Mouse (Mus musculus) hindbrain, embryonic 11.5 days (tissue): ENCODE measurements around the gene Olfr904. TPM values are rescaled to one million over a fixed set of nuclear protein-coding genes. Genes with fewer than 3 reads are reported as not detected.
"Not testable (repeated sequence)": the region's sequence is repeated elsewhere in the genome, so short reads cannot be mapped to it uniquely, and the experiment has no call there.

Experiments
- ATAC-seq: fragments of 200-750 bp; cut with Nextera tagmentation; 2 replicates; pipeline ENCODE4 v1.8.0; 2017; ENCODE audit warnings: mild to moderate bottlenecking, moderate TSS enrichment, moderate library complexity; ENCODE audit not compliant: low FRiP score
- DNase-seq: peaks from one replicate; pipeline ENCODE4 v3.0.0-alpha.2; 2015; ENCODE audit warnings: low spot score
- H3K27ac ChIP-seq: fragments of 300-500 bp; sonication (generic); 2 replicates; pipeline ENCODE4 v1.5.1; 2014; ENCODE audit warnings: mild to moderate bottlenecking, low read depth, low read length
- H3K27me3 ChIP-seq: fragments of 300-500 bp; sonication (generic); 2 replicates; pipeline ENCODE4 v1.6.1; 2014; ENCODE audit warnings: mild to moderate bottlenecking, low read length, moderate library complexity, mixed read lengths; ENCODE audit not compliant: control insufficient read depth, insufficient read depth
- H3K36me3 ChIP-seq: fragments of 300-500 bp; sonication (generic); 2 replicates; pipeline ENCODE4 v1.6.1; 2014; ENCODE audit warnings: mild to moderate bottlenecking, low read length, moderate library complexity, mixed read lengths; ENCODE audit not compliant: control insufficient read depth, insufficient read depth
- H3K4me1 ChIP-seq: fragments of 300-500 bp; sonication (generic); replicated peaks from 2 replicates; pipeline ENCODE4 v1.6.1; 2014; ENCODE audit warnings: low read length, mixed read lengths; ENCODE audit not compliant: control insufficient read depth, insufficient read depth
- H3K4me2 ChIP-seq: fragments of 300-500 bp; sonication (generic); replicated peaks from 2 replicates; pipeline ENCODE4 v1.6.1; 2014; ENCODE audit warnings: mild to moderate bottlenecking, low read depth, low read length
- H3K4me3 ChIP-seq: fragments of 300-500 bp; sonication (generic); 2 replicates; pipeline ENCODE4 v1.5.1; 2014; ENCODE audit warnings: low read depth, low read length
- H3K9ac ChIP-seq: fragments of 300-500 bp; sonication (generic); 2 replicates; pipeline ENCODE4 v1.6.1; 2014; ENCODE audit warnings: low read depth, low read length
- H3K9me3 ChIP-seq: fragments of 300-500 bp; sonication (generic); 2 replicates; pipeline ENCODE4 v1.6.1; 2016; ENCODE audit warnings: low read length; ENCODE audit not compliant: control insufficient read depth
- WGBS: fragments of 180-500 bp; shearing (Covaris S2); extraction: QIAGEN DNeasy Blood & Tissue Kit; methylation state at CpG from one replicate; pipeline ENCODE4 v1.1.7; 2014; 5-methylcytosine and 5-hydroxymethylcytosine counted together
- polyA plus RNA-seq: library from polyadenylated mRNA; unstranded; fragments of >200 nt; fragmentation: Nextera tagmentation; extraction: Ambion mirVana; gene quantifications from 2 replicates; pipeline ENCODE4 v1.2.1, GENCODE M21; 2014

Olfr904 gene
- not detected in 2 replicates for polyA plus RNA-seq

DNA sequence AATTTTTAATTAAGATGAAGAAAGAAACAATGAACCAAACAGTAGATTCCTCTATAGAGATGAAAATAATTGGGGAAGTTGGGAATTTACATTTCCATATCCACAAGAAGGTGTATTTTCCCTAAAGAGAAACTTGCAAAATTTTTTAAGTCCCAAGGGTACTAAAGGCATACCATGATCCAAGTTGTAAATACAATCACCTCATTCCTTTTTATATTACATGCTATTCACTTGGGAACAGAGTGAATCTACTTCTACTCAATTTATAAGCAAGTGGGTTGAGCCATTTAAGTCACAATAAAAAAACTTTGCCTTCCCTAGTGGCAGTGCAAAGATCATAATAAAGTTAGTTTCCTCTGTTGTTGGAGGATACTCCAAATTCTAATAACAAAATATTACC, at the start of gene Olfr904:
TSS of gene Olfr904 (plus strand) at position 301 of the 400 bp plus-strand sequence.
- H3K27me3 ChIP-seq = no peaks in the 10 kb centered on the region
- no peak for ATAC-seq
- no peak within 1 kb of the TSS for H3K4me2 ChIP-seq

DNA sequence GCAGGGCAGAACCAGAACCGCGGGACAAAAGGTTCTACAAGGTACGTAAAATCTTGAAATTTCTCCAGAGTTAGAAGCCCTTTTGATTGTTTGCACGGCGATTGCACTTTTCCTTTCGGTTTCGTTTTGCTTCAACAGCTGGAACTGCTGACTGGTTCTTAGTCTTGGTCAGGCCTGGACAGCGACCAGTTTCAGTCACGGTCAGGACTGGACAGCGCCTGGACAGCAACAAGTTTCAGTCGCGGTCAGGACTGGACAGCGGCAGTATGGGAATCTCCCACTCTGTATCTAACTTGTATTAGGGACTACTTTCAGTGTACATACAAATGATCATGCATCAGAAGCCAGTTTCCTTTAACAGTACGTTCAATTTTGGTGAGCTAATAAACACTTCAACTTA, 49.4 kb upstream of the Olfr904 start:
- H3K4me1 ChIP-seq, H3K36me3 ChIP-seq, H3K4me2 ChIP-seq, H3K9me3 ChIP-seq, H3K27ac ChIP-seq, ATAC-seq, H3K4me3 ChIP-seq, H3K27me3 ChIP-seq, H3K9ac ChIP-seq: not testable (repeated sequence)
- WGBS = 93% methylated on average over 14 of the region's 14 CpGs
- DNase-seq = peak; percentile 15

More for the DNA sequence above, at the start of gene Olfr904:
- H3K4me3 ChIP-seq = no peak within 1 kb of the TSS
- DNase-seq = no peak
- H3K36me3 ChIP-seq = no peaks in the 10 kb centered on the region
- no peaks in the 10 kb centered on the region for H3K4me1 ChIP-seq
- H3K9ac ChIP-seq = no peak within 1 kb of the TSS
- H3K27ac ChIP-seq = no peak within 1 kb of the TSS
- H3K9me3 ChIP-seq = no peaks in the 10 kb centered on the region

DNA sequence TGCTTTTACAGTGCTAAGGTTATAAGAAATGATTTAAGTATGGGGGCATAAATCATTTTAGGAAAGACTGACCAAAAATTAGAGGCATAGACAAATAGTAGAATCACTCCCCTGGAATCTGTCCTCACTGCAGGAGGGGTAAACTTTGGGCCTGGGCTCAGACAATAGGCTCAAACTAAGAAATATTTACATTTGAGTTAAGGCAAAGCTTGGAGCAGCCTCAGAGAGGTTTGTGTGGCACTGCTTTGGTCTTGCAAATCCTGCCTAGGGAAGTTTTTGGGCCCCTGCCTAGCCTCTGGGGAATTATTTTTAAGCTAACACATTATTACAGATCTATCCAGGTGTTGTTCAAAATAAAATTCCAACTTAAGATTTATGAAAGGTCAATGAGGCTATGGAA, 39.1 kb upstream of the Olfr904 start:
- no peaks in the 10 kb centered on the region for H3K36me3 ChIP-seq
- H3K9me3 ChIP-seq = no peaks in the 10 kb centered on the region; the same call in 1 of the 2 replicates
- no peaks in the 10 kb centered on the region for H3K27me3 ChIP-seq
- H3K4me1 ChIP-seq = no peaks in the 10 kb centered on the region
- no peak overlapping the region for H3K4me2 ChIP-seq
- no peak overlapping the region for H3K27ac ChIP-seq
- no peak overlapping the region for H3K4me3 ChIP-seq
- ATAC-seq = no peak
- no peak overlapping the region for H3K9ac ChIP-seq
- no peak for DNase-seq

DNA sequence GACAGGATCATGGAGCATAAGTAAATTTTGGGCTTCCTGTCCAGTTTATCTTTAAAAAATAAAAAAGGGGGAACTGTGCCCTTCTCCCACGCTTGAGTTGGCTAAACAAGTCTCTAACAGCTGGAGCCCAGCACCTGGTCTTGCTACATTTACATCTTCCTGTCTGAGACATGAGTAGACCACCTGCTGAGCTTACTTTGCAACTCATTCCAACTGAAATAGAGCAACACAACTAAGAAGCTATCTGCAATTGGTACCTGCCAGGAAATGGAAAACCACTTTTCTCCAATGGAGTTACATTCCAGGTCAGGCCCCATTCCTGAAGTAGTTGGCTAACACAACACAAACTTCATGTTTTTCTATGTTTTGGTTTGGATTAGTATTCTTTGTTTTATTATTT, 35.9 kb upstream of the Olfr904 start:
- Histone ChIP-seq H3K9me3 (no peaks in the 10 kb centered on the region; the same call in 1 of the 2 replicates), H3K9ac (no peak overlapping the region), H3K36me3 (no peaks in the 10 kb centered on the region), H3K27ac (no peak overlapping the region), H3K27me3 (no peaks in the 10 kb centered on the region), H3K4me3 (no peak overlapping the region), H3K4me1 (no peaks in the 10 kb centered on the region), H3K4me2 (no peak overlapping the region)
- ATAC-seq = no peak
- DNase-seq = no peak
- WGBS = 54% methylated on average over 1 of the region's 1 CpGs

DNA sequence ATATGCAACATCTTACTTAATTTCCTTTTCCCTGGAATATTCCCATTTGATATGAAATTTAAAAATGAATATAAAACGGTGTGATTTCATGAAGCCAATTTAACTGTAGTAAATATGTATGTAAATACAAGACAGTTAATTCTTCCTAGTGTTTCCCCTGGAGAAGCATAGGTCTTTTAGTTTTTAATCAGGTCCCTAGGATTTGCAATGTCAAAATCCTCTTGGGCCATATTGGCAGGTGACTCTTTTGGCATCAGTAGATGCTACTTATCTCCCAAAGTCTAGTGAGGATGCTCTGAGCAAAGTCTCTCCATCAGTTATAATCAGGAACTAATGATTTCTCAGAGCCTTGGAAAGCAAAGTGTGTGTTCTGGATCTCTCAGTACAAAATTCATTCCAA, 33.8 kb upstream of the Olfr904 start, which contains the start of gene Olfr901:
TSS of gene Olfr901 (plus strand) at position 301 of the 400 bp plus-strand sequence.
- Histone ChIP-seq H3K27ac (no peak within 1 kb of the TSS), H3K27me3 (no peaks in the 10 kb centered on the region), H3K4me1 (no peaks in the 10 kb centered on the region), H3K4me2 (no peak within 1 kb of the TSS), H3K9me3 (no peaks in the 10 kb centered on the region; the same call in 1 of the 2 replicates), H3K4me3 (no peak within 1 kb of the TSS), H3K9ac (no peak within 1 kb of the TSS), H3K36me3 (no peaks in the 10 kb centered on the region)
- no peak for ATAC-seq
- DNase-seq = no peak
- WGBS = 87% methylated on average over 1 of the region's 1 CpGs

DNA sequence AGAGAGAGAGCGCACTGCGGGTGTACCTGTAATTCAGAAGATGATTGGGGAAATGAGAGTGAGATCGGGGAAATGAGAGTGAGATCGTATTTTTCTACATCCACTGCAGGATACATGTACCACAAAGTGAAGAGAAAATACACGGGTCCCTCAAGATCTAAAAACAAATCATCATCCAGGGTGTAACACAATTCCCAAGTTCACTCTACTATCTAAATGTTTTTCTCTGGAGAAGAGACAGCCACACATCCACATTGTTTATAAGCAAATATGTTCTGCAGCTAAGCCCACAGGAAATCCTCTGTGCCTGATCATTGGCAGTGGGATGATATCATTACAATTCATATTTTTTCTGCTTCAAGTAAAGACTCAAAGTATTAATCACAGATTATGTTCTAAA, 15.6 kb upstream of the Olfr904 start, which contains the start of gene Olfr902:
TSS of gene Olfr902 (plus strand) at position 301 of the 400 bp plus-strand sequence.
- Histone ChIP-seq H3K4me3 (no peak within 1 kb of the TSS), H3K4me2 (no peak within 1 kb of the TSS), H3K9me3 (no peaks in the 10 kb centered on the region), H3K9ac (no peak within 1 kb of the TSS), H3K27ac (no peak within 1 kb of the TSS), H3K27me3 (no peaks in the 10 kb centered on the region), H3K36me3 (no peaks in the 10 kb centered on the region), H3K4me1 (no peaks in the 10 kb centered on the region)
- ATAC-seq = no peak
- 89% methylated on average over 5 of the region's 5 CpGs for WGBS
- DNase-seq = no peak

DNA sequence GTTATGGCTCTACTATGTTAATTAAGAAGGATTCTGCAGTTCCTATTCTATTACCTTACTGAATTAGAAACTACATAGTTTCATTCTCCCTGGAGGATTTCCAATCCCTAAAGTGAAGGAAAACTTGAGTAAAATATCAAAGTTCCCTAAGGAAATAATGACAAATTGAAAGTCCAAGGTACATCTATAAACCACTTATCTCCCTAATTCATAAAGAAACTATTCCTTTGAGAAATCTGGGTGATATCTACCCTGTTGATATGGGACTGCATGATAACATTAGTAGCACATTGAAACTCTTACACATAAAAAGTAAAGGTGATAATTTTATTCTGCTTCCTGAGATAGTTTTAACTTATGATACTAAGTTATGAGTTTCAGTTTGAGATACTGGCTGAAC, 7.9 kb downstream of the Olfr904 start, which contains the start of gene Olfr905:
TSS of gene Olfr905 (plus strand) at position 301 of the 400 bp plus-strand sequence.
- H3K4me2 ChIP-seq = no peak within 1 kb of the TSS
- ATAC-seq (no peak), DNase-seq (no peak)
- H3K4me1 ChIP-seq = no peaks in the 10 kb centered on the region
- H3K9me3 ChIP-seq = no peaks in the 10 kb centered on the region
- no peak within 1 kb of the TSS for H3K27ac ChIP-seq
- H3K36me3 ChIP-seq = no peaks in the 10 kb centered on the region
- H3K9ac ChIP-seq = no peak within 1 kb of the TSS
- H3K27me3 ChIP-seq = no peaks in the 10 kb centered on the region
- no peak within 1 kb of the TSS for H3K4me3 ChIP-seq

DNA sequence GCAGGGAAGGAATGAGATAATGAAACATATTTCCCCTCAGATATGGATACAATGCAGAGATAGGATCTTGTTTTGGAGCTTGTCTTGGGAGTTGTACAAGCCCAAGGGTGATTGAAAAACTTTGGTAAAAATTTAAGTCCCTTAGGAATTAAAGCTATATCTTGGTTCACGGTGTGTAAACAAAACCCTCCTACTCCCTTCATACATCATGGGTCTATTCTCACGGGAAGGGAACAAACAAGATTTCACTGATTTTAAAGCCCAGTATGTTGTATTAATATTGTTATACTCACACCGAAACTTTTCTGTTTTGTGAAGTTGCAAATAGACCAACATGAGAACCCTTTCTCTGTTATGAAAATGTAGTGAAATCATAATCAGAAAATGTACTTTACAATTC, 23.8 kb downstream of the Olfr904 start, which contains the start of gene Olfr906:
TSS of gene Olfr906 (plus strand) at position 301 of the 400 bp plus-strand sequence.
- ATAC-seq (no peak), DNase-seq (no peak)
- H3K27ac ChIP-seq = no peak within 1 kb of the TSS
- no peaks in the 10 kb centered on the region for H3K27me3 ChIP-seq
- no peaks in the 10 kb centered on the region for H3K4me1 ChIP-seq
- 89% methylated on average over 3 of the region's 3 CpGs for WGBS
- H3K9me3 ChIP-seq = no peaks in the 10 kb centered on the region
- H3K4me2 ChIP-seq = no peak within 1 kb of the TSS
- H3K36me3 ChIP-seq = no peaks in the 10 kb centered on the region
- no peak within 1 kb of the TSS for H3K9ac ChIP-seq
- H3K4me3 ChIP-seq = no peak within 1 kb of the TSS

DNA sequence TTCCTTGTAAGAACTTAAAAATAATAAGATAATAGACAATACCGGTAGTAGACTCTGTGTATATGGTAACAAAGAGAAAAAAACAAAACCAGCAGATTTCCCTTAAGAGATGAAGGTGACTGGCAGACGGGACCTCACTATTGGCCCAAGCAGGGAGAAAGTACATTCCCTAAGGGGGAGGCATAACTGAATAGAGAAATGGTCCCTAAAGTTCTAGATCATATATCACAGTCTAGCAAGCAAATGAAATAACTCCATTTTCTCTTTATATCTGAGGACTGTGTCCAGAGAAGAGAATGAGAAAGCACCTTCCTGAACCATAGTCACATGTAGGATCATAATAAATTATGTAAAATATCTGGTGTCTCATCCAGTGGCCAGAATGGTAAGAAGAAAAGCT, 32.6 kb downstream of the Olfr904 start, which contains the start of gene Olfr907:
TSS of gene Olfr907 (plus strand) at position 301 of the 400 bp plus-strand sequence.
- no peak within 1 kb of the TSS for H3K27ac ChIP-seq
- no peaks in the 10 kb centered on the region for H3K36me3 ChIP-seq
- no peak within 1 kb of the TSS for H3K9ac ChIP-seq
- no peak for DNase-seq
- H3K27me3 ChIP-seq = no peaks in the 10 kb centered on the region
- no peak within 1 kb of the TSS for H3K4me2 ChIP-seq
- 86% methylated on average over 2 of the region's 2 CpGs for WGBS
- ATAC-seq = no peak
- H3K4me3 ChIP-seq = no peak within 1 kb of the TSS
- H3K4me1 ChIP-seq = no peaks in the 10 kb centered on the region
- H3K9me3 ChIP-seq = no peaks in the 10 kb centered on the region
